Mouse (Mus musculus) thymus, adult 2 months (tissue): ENCODE data around the gene Gpc6. TPM values are rescaled to one million over a fixed set of nuclear protein-coding genes. Genes with fewer than 3 reads are reported as not detected.

Experiments used
- DNase-seq: peaks from one replicate; pipeline ENCODE4 v3.0.0; 2021
- H3K27ac ChIP-seq: fragments of 200-500 bp; 2 replicates; pipeline ENCODE4 v1.5.1; 2012; ENCODE audit warnings: low read length, control low read depth; ENCODE audit not compliant: control insufficient read depth, insufficient read depth
- H3K27me3 ChIP-seq: fragments of 200-500 bp; 2 replicates; pipeline ENCODE4 v1.6.1; 2012; ENCODE audit warnings: mild to moderate bottlenecking, low read length, moderate library complexity, mixed read lengths; ENCODE audit not compliant: control insufficient read depth, insufficient read depth
- H3K36me3 ChIP-seq: fragments of 200-500 bp; 2 replicates; pipeline ENCODE4 v1.6.1; 2012; ENCODE audit warnings: mild to moderate bottlenecking, low read length, moderate library complexity; ENCODE audit not compliant: control insufficient read depth, insufficient read depth
- H3K4me1 ChIP-seq: fragments of 200-500 bp; replicated peaks from 2 replicates; pipeline ENCODE4 v1.6.1; 2012; ENCODE audit warnings: low read length; ENCODE audit not compliant: control insufficient read depth, insufficient read depth
- H3K4me3 ChIP-seq: fragments of 200-500 bp; 2 replicates; pipeline ENCODE4 v1.5.1; 2012; ENCODE audit warnings: mild to moderate bottlenecking, low read length, control low read depth, moderate library complexity; ENCODE audit not compliant: control insufficient read depth, insufficient read depth
- CTCF ChIP-seq: fragments of 200-500 bp; IDR thresholded peaks from 2 replicates; pipeline ENCODE4 v1.5.1; 2012; ENCODE audit warnings: mild to moderate bottlenecking, control low read depth, low read length, moderate library complexity, borderline replicate concordance; ENCODE audit not compliant: control insufficient read depth, poor library complexity, insufficient read depth; ENCODE audit errors: extremely low read depth
- POLR2A ChIP-seq: fragments of 200-500 bp; IDR thresholded peaks from 2 replicates; pipeline ENCODE4 v1.6.1; 2012; ENCODE audit warnings: mild to moderate bottlenecking, low read length, control low read depth, moderate library complexity; ENCODE audit not compliant: control insufficient read depth, poor library complexity, insufficient read depth; ENCODE audit errors: extremely low read depth
- WGBS: fragments of 180-500 bp; shearing (Covaris S2); methylation state at CpG from one replicate; pipeline ENCODE4 v1.1.7; 2018; 5-methylcytosine and 5-hydroxymethylcytosine counted together
- polyA plus RNA-seq: library from polyadenylated mRNA; depleted of rRNA; stranded (reverse); fragments of >200 nt; gene quantifications from 2 replicates; pipeline ENCODE4 v1.2.3, GENCODE M21; 2012

Gpc6 gene
- polyA plus RNA-seq, 1 experiment: 1.5 TPM

GRCm38 (mm10) chr14:117800399-117800798, 875.3 kb downstream of the Gpc6 start:
- TF ChIP-seq CTCF (no peak), POLR2A (no peak)
- no peaks in the 10 kb centered on the region for H3K27me3 ChIP-seq
- DNase-seq: no peak
- H3K4me1 ChIP-seq: no peaks in the 10 kb centered on the region
- no peaks in the 10 kb centered on the region for H3K36me3 ChIP-seq
- H3K4me3 ChIP-seq: no peak overlapping the region
- 92% methylated on average over 5 of the region's 5 CpGs for WGBS
- H3K27ac ChIP-seq: no peak overlapping the region

GRCm38 (mm10) chr14:117807846-117808245, 882.7 kb downstream of the Gpc6 start:
- TF ChIP-seq CTCF: no peak
- no peak for TF ChIP-seq POLR2A
- Histone ChIP-seq H3K27ac (no peak overlapping the region), H3K4me3 (no peak overlapping the region), H3K4me1 (no peaks in the 10 kb centered on the region), H3K27me3 (no peaks in the 10 kb centered on the region), H3K36me3 (no peaks in the 10 kb centered on the region)
- WGBS: 97% methylated on average over 4 of the region's 4 CpGs
- DNase-seq: no peak

- H3K4me3 ChIP-seq: no peak overlapping the region
Measured at GRCm38 (mm10) chr14:117808326-117808725, 883.2 kb downstream of the Gpc6 start.

GRCm38 (mm10) chr14:117810321-117811270, 885.5 kb downstream of the Gpc6 start:
- H3K4me3 ChIP-seq: no peak overlapping the region
- H3K27ac ChIP-seq: no peak overlapping the region
- no peak for DNase-seq
- no peaks in the 10 kb centered on the region for H3K27me3 ChIP-seq
- no peaks in the 10 kb centered on the region for H3K4me1 ChIP-seq
- no peaks in the 10 kb centered on the region for H3K36me3 ChIP-seq
- WGBS: 81% methylated on average over 15 of the region's 15 CpGs
- TF ChIP-seq POLR2A (no peak), CTCF (no peak)

More at GRCm38 (mm10) chr14:117808326-117808725, 883.2 kb downstream of the Gpc6 start:
- no peaks in the 10 kb centered on the region for H3K36me3 ChIP-seq
- no peak for DNase-seq
- H3K4me1 ChIP-seq: no peaks in the 10 kb centered on the region
- H3K27ac ChIP-seq: no peak overlapping the region
- H3K27me3 ChIP-seq: no peaks in the 10 kb centered on the region
- WGBS: 92% methylated on average over 2 of the region's 2 CpGs
- TF ChIP-seq POLR2A: no peak
- TF ChIP-seq CTCF: no peak

GRCm38 (mm10) chr14:117813473-117813872, 888.4 kb downstream of the Gpc6 start:
- H3K27me3 ChIP-seq: no peaks in the 10 kb centered on the region
- H3K4me1 ChIP-seq: no peaks in the 10 kb centered on the region
- H3K4me3 ChIP-seq: no peak overlapping the region
- WGBS: 84% methylated on average over 3 of the region's 3 CpGs
- no peak for TF ChIP-seq POLR2A
- no peak for TF ChIP-seq CTCF
- no peak overlapping the region for H3K27ac ChIP-seq
- no peaks in the 10 kb centered on the region for H3K36me3 ChIP-seq
- no peak for DNase-seq

GRCm38 (mm10) chr14:117816008-117816407, 890.9 kb downstream of the Gpc6 start:
- Histone ChIP-seq H3K27me3 (no peaks in the 10 kb centered on the region), H3K4me1 (no peaks in the 10 kb centered on the region), H3K4me3 (no peak overlapping the region), H3K27ac (no peak overlapping the region), H3K36me3 (no peaks in the 10 kb centered on the region)
- 92% methylated on average over 9 of the region's 9 CpGs for WGBS
- DNase-seq: no peak
- TF ChIP-seq POLR2A (no peak), CTCF (no peak)

- TF ChIP-seq CTCF: no peak
- no peak for TF ChIP-seq POLR2A
- no peaks in the 10 kb centered on the region for H3K27me3 ChIP-seq
- no peaks in the 10 kb centered on the region for H3K4me1 ChIP-seq
- no peaks in the 10 kb centered on the region for H3K36me3 ChIP-seq
- no peak for DNase-seq
- no peak overlapping the region for H3K4me3 ChIP-seq
- no peak overlapping the region for H3K27ac ChIP-seq
- 92% methylated on average over 3 of the region's 3 CpGs for WGBS
Measured at GRCm38 (mm10) chr14:117816706-117817105, 891.6 kb downstream of the Gpc6 start.
